Mouse (Mus musculus) MEL (cell line): ENCODE measurements around the gene Slc22a8. TPM values are rescaled to one million over a fixed set of nuclear protein-coding genes. Genes with fewer than 3 reads are reported as not detected.

Source experiments
- DNase-seq: peaks from one replicate; pipeline ENCODE4 v3.0.0; 2011; ENCODE audit warnings: low read depth, low spot score
- H3K27ac ChIP-seq: 2 replicates; pipeline ENCODE4 v1.5.1; 2012; ENCODE audit warnings: low read depth, mild to moderate bottlenecking, control low read depth, low read length, moderate library complexity; ENCODE audit not compliant: control insufficient read depth
- H3K27me3 ChIP-seq, 2 experiments: fragments of 150-350 bp in 1 of 2; sonication (generic) in 1 of 2; 2 replicates each; pipeline ENCODE4 v1.6.1; 2012; ENCODE audit warnings: low read length in 2 of 2, mild to moderate bottlenecking in 2 of 2, improper control_type of control experiment in 1 of 2, moderate library complexity in 1 of 2; ENCODE audit not compliant: insufficient read depth in 2 of 2, control insufficient read depth in 1 of 2
- H3K36me3 ChIP-seq, 2 experiments: 2 replicates each; pipeline ENCODE4 v1.6.1; 2012 to 2014; ENCODE audit warnings: low read length in 2 of 2, improper control_type of control experiment in 1 of 2, inconsistent platforms in 1 of 2, mild to moderate bottlenecking in 1 of 2; ENCODE audit not compliant: insufficient read depth in 2 of 2, control insufficient read depth in 1 of 2
- H3K4me1 ChIP-seq, 2 experiments: fragments of 150-350 bp in 1 of 2; sonication (generic) in 1 of 2; 2 replicates each; pipeline ENCODE4 v1.6.1; 2012; ENCODE audit warnings: low read length in 2 of 2, improper control_type of control experiment in 1 of 2, mild to moderate bottlenecking in 1 of 2; ENCODE audit not compliant: insufficient read depth in 2 of 2, control insufficient read depth in 1 of 2
- H3K4me3 ChIP-seq, 2 experiments: fragments of 150-350 bp in 1 of 2; sonication (generic) in 1 of 2; 2 replicates each; pipeline ENCODE4 v1.5.1; 2012; ENCODE audit warnings: low read depth in 2 of 2, low read length in 2 of 2, mild to moderate bottlenecking in 2 of 2, moderate library complexity in 2 of 2, control low read depth in 1 of 2, improper control_type of control experiment in 1 of 2; ENCODE audit not compliant: control insufficient read depth in 1 of 2, insufficient read depth in 1 of 2
- H3K79me2 ChIP-seq: 2 replicates; pipeline ENCODE4 v1.6.1; 2012; ENCODE audit warnings: mild to moderate bottlenecking, low read length, moderate library complexity; ENCODE audit not compliant: control insufficient read depth, poor library complexity, insufficient read depth
- H3K9ac ChIP-seq: 2 replicates; pipeline ENCODE4 v1.6.1; 2012; ENCODE audit warnings: low read depth, mild to moderate bottlenecking, control low read depth, low read length, moderate library complexity; ENCODE audit not compliant: control insufficient read depth, poor library complexity, severe bottlenecking
- H3K9me3 ChIP-seq: fragments of 150-350 bp; sonication (generic); replicated peaks from 2 replicates; pipeline ENCODE4 v1.6.1; 2012; ENCODE audit warnings: mild to moderate bottlenecking, low read length, improper control_type of control experiment, moderate library complexity; ENCODE audit not compliant: insufficient read depth
- BHLHE40 ChIP-seq: IDR thresholded peaks from 2 replicates; pipeline ENCODE4 v1.6.1; 2012; ENCODE audit warnings: low read depth, mild to moderate bottlenecking, inconsistent platforms, low read length, improper control_type of control experiment, borderline replicate concordance
- CTCF ChIP-seq, 3 experiments: IDR thresholded peaks in 2 of 3; conservative IDR thresholded peaks in 1 of 3; 2 replicates each; pipeline ENCODE4 v1.5.1; 2011 to 2012; ENCODE audit warnings: low read length in 3 of 3, low read depth in 2 of 3, mild to moderate bottlenecking in 2 of 3, improper control_type of control experiment in 1 of 3, inconsistent platforms in 1 of 3, mixed read lengths in 1 of 3, moderate library complexity in 1 of 3; ENCODE audit not compliant: control insufficient read depth in 1 of 3, insufficient read depth in 1 of 3, poor library complexity in 1 of 3, severe bottlenecking in 1 of 3
- E2F4 ChIP-seq: IDR thresholded peaks from 2 replicates; pipeline ENCODE4 v1.6.1; 2011; ENCODE audit warnings: low read depth, low read length, improper control_type of control experiment, borderline replicate concordance
- ELF1 ChIP-seq: IDR thresholded peaks from 2 replicates; pipeline ENCODE4 v1.6.1; 2014; ENCODE audit warnings: low read depth, mild to moderate bottlenecking, inconsistent platforms, low read length, improper control_type of control experiment, moderate library complexity
- EP300 ChIP-seq, 2 experiments: IDR thresholded peaks; 2 replicates each; pipeline ENCODE4 v1.6.1; 2011; ENCODE audit warnings: improper control_type of control experiment in 2 of 2, low read length in 2 of 2, low read depth in 1 of 2, mild to moderate bottlenecking in 1 of 2
- ETS1 ChIP-seq: IDR thresholded peaks from 2 replicates; pipeline ENCODE4 v1.6.1; 2012; ENCODE audit warnings: low read depth, mild to moderate bottlenecking, inconsistent platforms, low read length, improper control_type of control experiment, moderate library complexity
- GABPA ChIP-seq: IDR thresholded peaks from 2 replicates; pipeline ENCODE4 v1.6.1; 2012; ENCODE audit warnings: low read depth, mild to moderate bottlenecking, inconsistent platforms, low read length, improper control_type of control experiment, moderate library complexity
- HCFC1 ChIP-seq: IDR thresholded peaks from 2 replicates; pipeline ENCODE4 v1.6.1; 2012; ENCODE audit warnings: low read depth, mild to moderate bottlenecking, inconsistent platforms, low read length, improper control_type of control experiment, moderate library complexity
- KAT2A ChIP-seq: conservative IDR thresholded peaks from 2 replicates; pipeline ENCODE4 v1.6.1; 2012; ENCODE audit warnings: low read depth, low read length, improper control_type of control experiment, inconsistent platforms
- MEF2A ChIP-seq: IDR thresholded peaks from 2 replicates; pipeline ENCODE4 v1.6.1; 2014; ENCODE audit warnings: low read depth, mild to moderate bottlenecking, inconsistent platforms, low read length, improper control_type of control experiment; ENCODE audit not compliant: poor library complexity, insufficient replicate concordance, severe bottlenecking; ENCODE audit errors: extremely low read depth
- MYB ChIP-seq: IDR thresholded peaks from 2 replicates; pipeline ENCODE4 v1.6.1; 2011; ENCODE audit warnings: mild to moderate bottlenecking, low read depth, low read length, improper control_type of control experiment
- MYC ChIP-seq: IDR thresholded peaks from 2 replicates; pipeline ENCODE4 v1.6.1; 2011; ENCODE audit warnings: low read depth, mild to moderate bottlenecking, low read length, improper control_type of control experiment, moderate library complexity
- POLR2AphosphoS2 ChIP-seq: IDR thresholded peaks from 2 replicates; pipeline ENCODE4 v1.6.1; 2011; ENCODE audit warnings: low read length, improper control_type of control experiment
- RAD21 ChIP-seq: IDR thresholded peaks from 2 replicates; pipeline ENCODE4 v1.6.1; 2011; ENCODE audit warnings: mild to moderate bottlenecking, low read depth, low read length, improper control_type of control experiment
- RCOR1 ChIP-seq: IDR thresholded peaks from 2 replicates; pipeline ENCODE4 v1.6.1; 2012; ENCODE audit warnings: low read depth, mild to moderate bottlenecking, inconsistent platforms, low read length, improper control_type of control experiment
- SMC3 ChIP-seq: IDR thresholded peaks from 2 replicates; pipeline ENCODE4 v1.6.1; 2011; ENCODE audit warnings: low read depth, low read length, improper control_type of control experiment
- TAL1 ChIP-seq: IDR thresholded peaks from 2 replicates; pipeline ENCODE4 v1.6.1; 2012; ENCODE audit warnings: mild to moderate bottlenecking, inconsistent platforms, low read length, moderate library complexity, mixed read lengths
- TCF12 ChIP-seq: IDR thresholded peaks from 2 replicates; pipeline ENCODE4 v1.6.1; 2014; ENCODE audit warnings: low read depth, mild to moderate bottlenecking, inconsistent platforms, low read length, improper control_type of control experiment, moderate library complexity
- UBTF ChIP-seq: IDR thresholded peaks from 2 replicates; pipeline ENCODE4 v1.6.1; 2012; ENCODE audit warnings: low read depth, mild to moderate bottlenecking, inconsistent platforms, low read length, improper control_type of control experiment, moderate library complexity, borderline replicate concordance; ENCODE audit not compliant: insufficient read depth
- USF2 ChIP-seq, 2 experiments: IDR thresholded peaks; 2 replicates each; pipeline ENCODE4 v1.6.1; 2011 to 2012; ENCODE audit warnings: improper control_type of control experiment in 2 of 2, low read length in 2 of 2, borderline replicate concordance in 1 of 2, inconsistent platforms in 1 of 2, low read depth in 1 of 2, mild to moderate bottlenecking in 1 of 2; ENCODE audit not compliant: insufficient read depth in 1 of 2
- ZC3H11A ChIP-seq: IDR thresholded peaks from 2 replicates; pipeline ENCODE4 v1.6.1; 2012; ENCODE audit warnings: low read depth, mild to moderate bottlenecking, inconsistent platforms, low read length, improper control_type of control experiment
- ZKSCAN1 ChIP-seq: IDR thresholded peaks from 2 replicates; pipeline ENCODE4 v1.6.1; 2012; ENCODE audit warnings: low read depth, mild to moderate bottlenecking, inconsistent platforms, low read length, improper control_type of control experiment, moderate library complexity
- ZNF384 ChIP-seq: IDR thresholded peaks from 2 replicates; pipeline ENCODE4 v1.6.1; 2012; ENCODE audit warnings: low read depth, mild to moderate bottlenecking, inconsistent platforms, low read length, improper control_type of control experiment
- polyA plus RNA-seq, 2 experiments: library from polyadenylated mRNA; stranded (reverse) in 1 of 2; unstranded in 1 of 2; fragments of >175 nt in 1 of 2; fragments of >200 nt in 1 of 2; gene quantifications; 2 replicates each; pipeline versions ENCODE4 v1.2.1 to v1.2.4; 2012; ENCODE audit warnings: low replicate concordance in 2 of 2, low read depth in 1 of 2; ENCODE audit not compliant: insufficient read length in 2 of 2, insufficient read depth in 1 of 2, missing spikeins in 1 of 2
- total RNA-seq: library from RNA; depleted of rRNA; stranded (reverse); fragments of 300-350 nt; gene quantifications from 2 replicates; pipeline ENCODE4 v1.2.3, GENCODE M21; 2012

The Slc22a8 gene
- total and polyA plus RNA-seq, 3 experiments: not detected

GRCm38 (mm10) chr19:8564021-8564420 is 27.0 kb upstream of the Slc22a8 start:
- no peaks in the 10 kb centered on the region for H3K4me1 ChIP-seq
- no peaks in the 10 kb centered on the region for H3K79me2 ChIP-seq
- H3K27ac ChIP-seq: no peak overlapping the region
- no peak overlapping the region for H3K4me3 ChIP-seq
- H3K36me3 ChIP-seq: no peaks in the 10 kb centered on the region
- peaks cover 0 to 3% of the 10 kb centered on the region in 2 experiments; a peak in 2 of 4 replicates for H3K27me3 ChIP-seq
- H3K9ac ChIP-seq: no peak overlapping the region
- DNase-seq: no peak
- no peaks in the 10 kb centered on the region for H3K9me3 ChIP-seq
- TF ChIP-seq GABPA (no peak), MYB (no peak), ZKSCAN1 (no peak), ETS1 (no peak), TAL1 (no peak), ZNF384 (no peak), HCFC1 (no peak), MEF2A (no peak), UBTF (no peak), BHLHE40 (no peak), SMC3 (no peak)

- no peak overlapping the region for H3K4me3 ChIP-seq
- H3K27ac ChIP-seq: no peak overlapping the region
- no peaks in the 10 kb centered on the region for H3K79me2 ChIP-seq
- no peak overlapping the region for H3K9ac ChIP-seq
- H3K4me1 ChIP-seq: no peaks in the 10 kb centered on the region
- TF ChIP-seq ELF1 (no peak), MYC (no peak), USF2 (IDR thresholded peaks at IDR 0.05; ENCODE audit: borderline replicate concordance in 1 of 2, insufficient read depth in 1 of 2, low read depth in 1 of 2, low read length in 2 of 2) (no peak), E2F4 (no peak), ZC3H11A (no peak), EP300 (IDR thresholded peaks at IDR 0.05; ENCODE audit: low read depth in 1 of 2, low read length in 2 of 2) (no peak), SMC3 (no peak), ETS1 (no peak), KAT2A (no peak), TCF12 (no peak), RCOR1 (no peak), RAD21 (no peak), POLR2AphosphoS2 (no peak), CTCF (IDR thresholded peaks at IDR 0.05 in 2 of 3, conservative IDR thresholded peaks at IDR 0.05 in 1 of 3; ENCODE audit: control insufficient read depth in 1 of 3, insufficient read depth in 1 of 3, low read depth in 2 of 3, low read length in 3 of 3, poor library complexity in 1 of 3, severe bottlenecking in 1 of 3) (no peak)
- no peak for DNase-seq
- H3K27me3 ChIP-seq: peaks cover 0 to 3% of the 10 kb centered on the region in 2 experiments; a peak in 2 of 4 replicates
- H3K9me3 ChIP-seq: no peaks in the 10 kb centered on the region
- no peaks in the 10 kb centered on the region for H3K36me3 ChIP-seq
Measured at GRCm38 (mm10) chr19:8564469-8564868, 26.6 kb upstream of the Slc22a8 start.
